Mouse (Mus musculus): Measurements from ENCODE around the gene Gprasp1.
"Not testable (repeated sequence)": the region's sequence is repeated elsewhere in the genome, so short reads cannot be mapped to it uniquely, and the experiment has no call there.

GRCm38 (mm10) chrX:135838521-135839360 is 96.2 kb downstream of the Gprasp1 start, which contains the start of gene Gprasp2:
- TF ChIP-seq CTCF (IDR thresholded peaks at IDR 0.05; ENCODE audit: borderline replicate concordance, control insufficient read depth, extremely low read depth, insufficient read depth, low read length, poor library complexity); POLR2A (IDR thresholded peaks at IDR 0.05; ENCODE audit: control insufficient read depth, extremely low read depth, insufficient read depth, low read length, poor library complexity): not testable (repeated sequence)

Data from thymus, adult 2 months (tissue).